Mouse (Mus musculus): ENCODE measurements around the gene Olfr1359. TPM values are rescaled to one million over a fixed set of nuclear protein-coding genes. Genes with fewer than 3 reads are reported as not detected.

The Olfr1359 gene
- polyA plus RNA-seq (2014; fragmentation: Nextera tagmentation; extraction: Ambion mirVana) = 0.31 TPM in 1 of 2 replicates, not detected in the other

GRCm38 (mm10) chr13:21697811-21698210, at the start of gene Olfr1359:
TSS of gene Olfr1359 (plus strand) at chr13:21698111.
- H3K36me3 ChIP-seq (ENCODE audit: control insufficient read depth, insufficient read depth, low read length) = no peaks in the 10 kb centered on the region
- no peaks in the 10 kb centered on the region for H3K27me3 ChIP-seq (replicated peaks; ENCODE audit: control insufficient read depth, insufficient read depth, low read length)
- ATAC-seq (ENCODE audit: low read depth) (no peak), DNase-seq (ENCODE audit: low spot score) (no peak)
- H3K4me1 ChIP-seq (ENCODE audit: control insufficient read depth, insufficient read depth, low read length) = no peaks in the 10 kb centered on the region
- no peaks in the 10 kb centered on the region for H3K9me3 ChIP-seq (ENCODE audit: control insufficient read depth, low read length)
- H3K4me2 ChIP-seq (ENCODE audit: low read depth, low read length) = no peak within 1 kb of the TSS
- no peak within 1 kb of the TSS for H3K9ac ChIP-seq (ENCODE audit: low read depth, low read length)
- no peak within 1 kb of the TSS for H3K4me3 ChIP-seq (ENCODE audit: low read depth, low read length)
- H3K27ac ChIP-seq (replicated peaks; ENCODE audit: low read depth, low read length) = no peak within 1 kb of the TSS

GRCm38 (mm10) chr13:21663286-21663685, 34.6 kb upstream of the Olfr1359 start, which contains the start of gene Olfr1361:
TSS of gene Olfr1361 (minus strand) at chr13:21663386.
- H3K9ac ChIP-seq (ENCODE audit: low read depth, low read length) = no peak within 1 kb of the TSS
- no peak within 1 kb of the TSS for H3K4me3 ChIP-seq (ENCODE audit: low read depth, low read length)
- DNase-seq (ENCODE audit: low spot score) = no peak
- H3K9me3 ChIP-seq (ENCODE audit: control insufficient read depth, low read length) = no peaks in the 10 kb centered on the region
- H3K27me3 ChIP-seq (replicated peaks; ENCODE audit: control insufficient read depth, insufficient read depth, low read length) = no peaks in the 10 kb centered on the region
- no peaks in the 10 kb centered on the region for H3K4me1 ChIP-seq (ENCODE audit: control insufficient read depth, insufficient read depth, low read length)
- H3K27ac ChIP-seq (replicated peaks; ENCODE audit: low read depth, low read length) = no peak within 1 kb of the TSS
- no peak within 1 kb of the TSS for H3K4me2 ChIP-seq (ENCODE audit: low read depth, low read length)
- ATAC-seq (ENCODE audit: low read depth) = no peak
- 47% methylated on average over 2 of the region's 2 CpGs for WGBS
- H3K36me3 ChIP-seq (ENCODE audit: control insufficient read depth, insufficient read depth, low read length) = no peaks in the 10 kb centered on the region

- Histone ChIP-seq H3K4me2 (ENCODE audit: low read depth, low read length) (no peak within 1 kb of the TSS), H3K27ac (replicated peaks; ENCODE audit: low read depth, low read length) (no peak within 1 kb of the TSS), H3K9ac (ENCODE audit: low read depth, low read length) (no peak within 1 kb of the TSS), H3K27me3 (replicated peaks; ENCODE audit: control insufficient read depth, insufficient read depth, low read length) (no peaks in the 10 kb centered on the region), H3K4me1 (ENCODE audit: control insufficient read depth, insufficient read depth, low read length) (no peaks in the 10 kb centered on the region), H3K9me3 (ENCODE audit: control insufficient read depth, low read length) (no peaks in the 10 kb centered on the region), H3K4me3 (ENCODE audit: low read depth, low read length) (no peak within 1 kb of the TSS), H3K36me3 (ENCODE audit: control insufficient read depth, insufficient read depth, low read length) (no peaks in the 10 kb centered on the region)
- WGBS = 84% methylated on average over 2 of the region's 2 CpGs
- no peak for ATAC-seq (ENCODE audit: low read depth)
- no peak for DNase-seq (ENCODE audit: low spot score)
Observed at GRCm38 (mm10) chr13:21677305-21677704, 20.6 kb upstream of the Olfr1359 start, which contains the start of gene Olfr1360. TSS of gene Olfr1360 (minus strand) at chr13:21677405.

- no peak overlapping the region for H3K27ac ChIP-seq (replicated peaks; ENCODE audit: low read depth, low read length)
- no peaks in the 10 kb centered on the region for H3K27me3 ChIP-seq (replicated peaks; ENCODE audit: control insufficient read depth, insufficient read depth, low read length)
- 72% methylated on average over 4 of the region's 4 CpGs for WGBS
- no peaks in the 10 kb centered on the region for H3K9me3 ChIP-seq (ENCODE audit: control insufficient read depth, low read length)
- H3K36me3 ChIP-seq (ENCODE audit: control insufficient read depth, insufficient read depth, low read length) = no peaks in the 10 kb centered on the region
- DNase-seq (ENCODE audit: low spot score) (no peak), ATAC-seq (ENCODE audit: low read depth) (no peak)
- H3K4me2 ChIP-seq (ENCODE audit: low read depth, low read length) = no peak overlapping the region
- H3K4me3 ChIP-seq (ENCODE audit: low read depth, low read length) = no peak overlapping the region
- H3K9ac ChIP-seq (ENCODE audit: low read depth, low read length) = no peak overlapping the region
- no peaks in the 10 kb centered on the region for H3K4me1 ChIP-seq (ENCODE audit: control insufficient read depth, insufficient read depth, low read length)
Observed at GRCm38 (mm10) chr13:21706669-21707068, 8.8 kb downstream of the Olfr1359 start.

- DNase-seq (ENCODE audit: low spot score) (peak; percentile 92), ATAC-seq (ENCODE audit: low read depth) (peak; percentile 80)
- H3K9ac ChIP-seq (ENCODE audit: low read depth, low read length) = peak overlapping the region; percentile 64
- under 1% methylated on average over 32 of the region's 32 CpGs for WGBS
- no peaks in the 10 kb centered on the region for H3K9me3 ChIP-seq (ENCODE audit: control insufficient read depth, low read length)
- peak overlapping the region; percentile 83 for H3K27ac ChIP-seq (replicated peaks; ENCODE audit: low read depth, low read length)
- H3K36me3 ChIP-seq (ENCODE audit: control insufficient read depth, insufficient read depth, low read length) = no peaks in the 10 kb centered on the region
- peak overlapping the region; percentile 56 for H3K4me2 ChIP-seq (ENCODE audit: low read depth, low read length)
- H3K4me1 ChIP-seq (ENCODE audit: control insufficient read depth, insufficient read depth, low read length) = peaks cover 3% of the 10 kb centered on the region; the same call in 1 of the 2 replicates
- peak overlapping the region; percentile 55 for H3K4me3 ChIP-seq (ENCODE audit: low read depth, low read length)
- no peaks in the 10 kb centered on the region for H3K27me3 ChIP-seq (replicated peaks; ENCODE audit: control insufficient read depth, insufficient read depth, low read length)
Observed at GRCm38 (mm10) chr13:21710031-21710711, 12.3 kb downstream of the Olfr1359 start.

- Histone ChIP-seq H3K4me2 (ENCODE audit: low read depth, low read length) (peak overlapping the region; percentile 56), H3K27me3 (replicated peaks; ENCODE audit: control insufficient read depth, insufficient read depth, low read length) (no peaks in the 10 kb centered on the region), H3K4me3 (ENCODE audit: low read depth, low read length) (peak overlapping the region; percentile 55), H3K36me3 (ENCODE audit: control insufficient read depth, insufficient read depth, low read length) (no peaks in the 10 kb centered on the region), H3K9ac (ENCODE audit: low read depth, low read length) (peak overlapping the region; percentile 40), H3K27ac (replicated peaks; ENCODE audit: low read depth, low read length) (peak overlapping the region; percentile 44; the same call in 1 of the 2 replicates), H3K4me1 (ENCODE audit: control insufficient read depth, insufficient read depth, low read length) (peaks cover 6% of the 10 kb centered on the region; the same call in 1 of the 2 replicates), H3K9me3 (ENCODE audit: control insufficient read depth, low read length) (no peaks in the 10 kb centered on the region)
- peak; percentile 81 for ATAC-seq (ENCODE audit: low read depth)
- 3% methylated on average over 22 of the region's 22 CpGs for whole genome bisulfite sequencing
- DNase-seq (ENCODE audit: low spot score) = peak; percentile 75
Observed at GRCm38 (mm10) chr13:21710821-21711525, 13.1 kb downstream of the Olfr1359 start.

GRCm38 (mm10) chr13:21711698-21712097, 13.8 kb downstream of the Olfr1359 start:
- H3K9ac ChIP-seq (ENCODE audit: low read depth, low read length) = peak overlapping the region; percentile 40

GRCm38 (mm10) chr13:21714725-21715124, 16.8 kb downstream of the Olfr1359 start:
- Histone ChIP-seq H3K4me3 (ENCODE audit: low read depth, low read length) (peak overlapping the region; percentile 48), H3K36me3 (ENCODE audit: control insufficient read depth, insufficient read depth, low read length) (no peaks in the 10 kb centered on the region), H3K27ac (replicated peaks; ENCODE audit: low read depth, low read length) (peak overlapping the region; percentile 93; the same call in 1 of the 2 replicates), H3K9ac (ENCODE audit: low read depth, low read length) (peak overlapping the region; percentile 72), H3K4me1 (ENCODE audit: control insufficient read depth, insufficient read depth, low read length) (peaks cover 18% of the 10 kb centered on the region), H3K27me3 (replicated peaks; ENCODE audit: control insufficient read depth, insufficient read depth, low read length) (no peaks in the 10 kb centered on the region), H3K9me3 (ENCODE audit: control insufficient read depth, low read length) (no peaks in the 10 kb centered on the region), H3K4me2 (ENCODE audit: low read depth, low read length) (peak overlapping the region; percentile 75)
- DNase-seq (ENCODE audit: low spot score) (peak; percentile 79), ATAC-seq (ENCODE audit: low read depth) (no peak)
- WGBS = 1% methylated on average over 7 of the region's 7 CpGs

More at GRCm38 (mm10) chr13:21711698-21712097, 13.8 kb downstream of the Olfr1359 start:
- Histone ChIP-seq H3K27ac (replicated peaks; ENCODE audit: low read depth, low read length) (no peak overlapping the region), H3K4me3 (ENCODE audit: low read depth, low read length) (peak overlapping the region; percentile 55), H3K4me1 (ENCODE audit: control insufficient read depth, insufficient read depth, low read length) (peaks cover 6% of the 10 kb centered on the region; the same call in 1 of the 2 replicates), H3K9me3 (ENCODE audit: control insufficient read depth, low read length) (no peaks in the 10 kb centered on the region), H3K4me2 (ENCODE audit: low read depth, low read length) (peak overlapping the region; percentile 56), H3K36me3 (ENCODE audit: control insufficient read depth, insufficient read depth, low read length) (no peaks in the 10 kb centered on the region), H3K27me3 (replicated peaks; ENCODE audit: control insufficient read depth, insufficient read depth, low read length) (no peaks in the 10 kb centered on the region)
- no peak for DNase-seq (ENCODE audit: low spot score)
- 17% methylated on average over 4 of the region's 4 CpGs for WGBS
- ATAC-seq (ENCODE audit: low read depth) = no peak
